In the genomic region with DNA sequence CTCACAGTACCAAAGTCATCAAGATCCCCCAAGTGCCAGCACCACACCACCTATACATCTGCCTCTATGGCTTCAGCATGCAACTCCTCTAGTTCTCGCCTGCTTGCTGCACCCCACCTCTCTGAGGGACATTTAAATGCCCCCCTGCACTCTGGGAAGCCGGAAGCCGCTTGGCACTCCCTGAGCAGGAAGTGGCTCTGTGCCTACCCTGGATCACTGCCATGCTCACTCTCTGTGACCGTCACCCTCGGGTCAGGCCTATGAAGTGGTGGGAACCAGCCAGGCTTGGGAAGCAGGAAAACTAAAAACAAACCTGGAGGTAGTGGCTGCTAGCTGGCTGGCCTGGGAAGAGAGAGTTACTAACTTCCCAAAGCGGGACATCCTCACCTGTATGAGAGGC, we compare ENCODE assay signal across 10 mouse cellular contexts.
DNase-seq lines count a peak whose midpoint lies in the region; ATAC-seq and TF ChIP-seq lines count a peak whose summit lies in the region.
"Had no signal": no experiment of that assay in that cellular context is flagged by ENCODE, and none has a peak within 500 bp of the region (broad histone marks: within the 10 kb centered on the region; RNA-seq: fewer than 3 reads in every experiment).

No protein-coding gene starts in this region.

- WGBS in lung, postnatal 0 days: 27% methylated on average over 6 of the region's 6 CpGs
- 90% methylated on average over 6 of the region's 6 CpGs for WGBS in midbrain, embryonic 10.5 days

- peak; percentile 22 for DNase-seq in gastrocnemius, postnatal 10 days
- no peak for DNase-seq in gastrocnemius, postnatal 4 days (ENCODE audit: low spot score in 2 of 2)
- peak; percentile 43 to 44 for DNase-seq in B cell, adult 2 months
- peak; percentile 48 for DNase-seq in lung, postnatal 0 days (ENCODE audit: low spot score)
- DNase-seq in embryo, embryonic 9.5 days (ENCODE audit: extremely low spot score): no peak
- DNase-seq in layer of hippocampus, adult 18-20 months (ENCODE audit: low spot score in 2 of 2): no peak
- DNase-seq in midbrain, embryonic 10.5 days (ENCODE audit: low spot score): no peak

- peak; percentile 20; the same call in 1 of the 2 replicates for ATAC-seq in lung, postnatal 0 days

- no peaks in the 10 kb centered on the region for H3K36me3 ChIP-seq in lung, postnatal 0 days (ENCODE audit: insufficient read depth, low read length)
- H3K36me3 ChIP-seq in midbrain, embryonic 10.5 days: no peaks in the 10 kb centered on the region
- H3K36me3 ChIP-seq: G1E had no signal

- H3K4me3 ChIP-seq in cortical plate, adult 2 months (ENCODE audit: insufficient read depth, low read length): no peak overlapping the region
- H3K4me3 ChIP-seq in lung, postnatal 0 days (ENCODE audit: low read depth, low read length): no peak overlapping the region
- H3K4me3 ChIP-seq in midbrain, embryonic 10.5 days: no peak overlapping the region
- H3K4me3 ChIP-seq: myocyte had no signal

- H3K4me2 ChIP-seq in lung, postnatal 0 days (replicated peaks; ENCODE audit: low read depth, low read length): no peak overlapping the region

- H3K9ac ChIP-seq in lung, postnatal 0 days (replicated peaks; ENCODE audit: low read depth): no peak overlapping the region

- no peak for TF ChIP-seq POLR2A in cortical plate, adult 2 months (IDR thresholded peaks at IDR 0.05; ENCODE audit: extremely low read depth, insufficient read depth, low read length)

- no peak for TF ChIP-seq EP300 in lung, postnatal 0 days (IDR thresholded peaks at IDR 0.05)

- no peaks in the 10 kb centered on the region for H3K9me3 ChIP-seq in lung, postnatal 0 days (ENCODE audit: low read length)
- H3K9me3 ChIP-seq in midbrain, embryonic 10.5 days (replicated peaks): no peaks in the 10 kb centered on the region

- no peaks in the 10 kb centered on the region for H3K27me3 ChIP-seq in lung, postnatal 0 days (replicated peaks; ENCODE audit: insufficient read depth, low read length)
- no peaks in the 10 kb centered on the region for H3K27me3 ChIP-seq in midbrain, embryonic 10.5 days (ENCODE audit: low read depth, poor library complexity, severe bottlenecking)

- no peak for TF ChIP-seq CTCF in cortical plate, adult 2 months (IDR thresholded peaks at IDR 0.05; ENCODE audit: extremely low read depth, insufficient read depth, low read length)
- no peak for TF ChIP-seq CTCF in lung, postnatal 0 days (IDR thresholded peaks at IDR 0.05)

- peak overlapping the region; percentile 17; the same call in 1 of the 2 replicates for H3K27ac ChIP-seq in cortical plate, adult 2 months (ENCODE audit: insufficient read depth, low read length)
- H3K27ac ChIP-seq in lung, postnatal 0 days (ENCODE audit: low read length): peak overlapping the region; percentile 38; the same call in 1 of the 2 replicates
- H3K27ac ChIP-seq in midbrain, embryonic 10.5 days (replicated peaks): no peak overlapping the region; the same call in 1 of the 2 replicates

- peaks cover 23% of the 10 kb centered on the region for H3K4me1 ChIP-seq in cortical plate, adult 2 months (ENCODE audit: control insufficient read depth, insufficient read depth, low read length)
- H3K4me1 ChIP-seq in lung, postnatal 0 days (ENCODE audit: insufficient read depth, low read depth, low read length): peaks cover 36% of the 10 kb centered on the region
- H3K4me1 ChIP-seq in midbrain, embryonic 10.5 days: peaks cover 52% of the 10 kb centered on the region

Comparison
In these comparisons a context has a peak if more than half of its experiments do, and no peak if none do; other contexts are left out.
1. DNase-seq: peak in gastrocnemius, postnatal 10 days (single experiment), B cell, adult 2 months (2 of 2) and lung, postnatal 0 days (single experiment); none in gastrocnemius, postnatal 4 days (0 of 2), embryo, embryonic 9.5 days (single experiment), layer of hippocampus, adult 18-20 months (0 of 2) and midbrain, embryonic 10.5 days (single experiment).